Comparison of ENCODE assay signal across 29 mouse cellular contexts in genomic region chr6:33425007-33425406, GRCm38 (mm10).
"Had no signal": no experiment of that assay in that cellular context is flagged by ENCODE, and none has a peak within 500 bp of the region (broad histone marks: within the 10 kb centered on the region; RNA-seq: fewer than 3 reads in every experiment).

No protein-coding gene starts in this region.

- H3K4me1 ChIP-seq: heart, embryonic 12.5 days; heart, embryonic 13.5 days; heart, embryonic 15.5 days; hindbrain, embryonic 10.5 days; hindbrain, embryonic 12.5 days; hindbrain, embryonic 13.5 days; hindbrain, embryonic 15.5 days; intestine, embryonic 15.5 days; kidney, embryonic 15.5 days had no signal

- H3K9me3 ChIP-seq: heart, embryonic 12.5 days; heart, embryonic 13.5 days; heart, embryonic 15.5 days; hindbrain, embryonic 10.5 days; hindbrain, embryonic 12.5 days; hindbrain, embryonic 13.5 days; hindbrain, embryonic 15.5 days; intestine, embryonic 15.5 days; kidney, embryonic 15.5 days had no signal

- H3K9ac ChIP-seq: heart, embryonic 12.5 days; heart, embryonic 13.5 days; heart, embryonic 15.5 days; hindbrain, embryonic 12.5 days; hindbrain, embryonic 13.5 days; hindbrain, embryonic 14.5 days; hindbrain, embryonic 15.5 days; intestine, embryonic 15.5 days; kidney, embryonic 15.5 days had no signal

- H3K27ac ChIP-seq: heart, embryonic 13.5 days; heart, embryonic 15.5 days; hindbrain, embryonic 10.5 days; hindbrain, embryonic 12.5 days; hindbrain, embryonic 13.5 days; hindbrain, embryonic 14.5 days; hindbrain, embryonic 15.5 days; hindbrain, postnatal 0 days; intestine, embryonic 15.5 days; kidney, embryonic 15.5 days; kidney, postnatal 0 days; layer of hippocampus, adult 2 months; left cerebral cortex, adult 2 months had no signal

- H3K4me3 ChIP-seq: heart, embryonic 12.5 days; heart, embryonic 13.5 days; heart, embryonic 15.5 days; hindbrain, embryonic 10.5 days; hindbrain, embryonic 12.5 days; hindbrain, embryonic 13.5 days; hindbrain, embryonic 15.5 days; intestine, embryonic 15.5 days; kidney, embryonic 15.5 days; layer of hippocampus, adult 2 months; left cerebral cortex, adult 2 months had no signal

- H3K27me3 ChIP-seq: heart, embryonic 12.5 days; heart, embryonic 13.5 days; heart, embryonic 15.5 days; hindbrain, embryonic 12.5 days; hindbrain, embryonic 13.5 days; hindbrain, embryonic 15.5 days; intestine, embryonic 15.5 days; kidney, embryonic 15.5 days had no signal

- H3K36me3 ChIP-seq: heart, embryonic 12.5 days; heart, embryonic 13.5 days; heart, embryonic 15.5 days; hindbrain, embryonic 10.5 days; hindbrain, embryonic 12.5 days; hindbrain, embryonic 13.5 days; hindbrain, embryonic 15.5 days; intestine, embryonic 15.5 days; kidney, embryonic 15.5 days had no signal

- DNase-seq: heart, postnatal 10 days; heart, postnatal 14 days; heart, postnatal 36 days; heart, postnatal 4 days; kidney, adult 11 months; kidney, adult 18-20 months; kidney, adult 2 months; kidney, adult 8-10 months; kidney, adult 9 months; kidney, postnatal 10 days; kidney, postnatal 14 days; kidney, postnatal 25 days; kidney, postnatal 36 days; kidney, postnatal 4 days; layer of hippocampus, adult 9-11 months had no signal
